Mouse (Mus musculus) E14TG2a.4 (cell line): ENCODE results near the gene Fpr3.
A peak's percentile ranks its signal among the peaks of the same experiment; 100 is the strongest.

Experiments
- H3K27me3 ChIP-seq: 2 replicates; pipeline ENCODE4 v1.6.1; 2014; ENCODE audit warnings: low read length, control low read depth; ENCODE audit not compliant: insufficient read depth
- H3K36me3 ChIP-seq: 2 replicates; pipeline ENCODE4 v1.6.1; 2014; ENCODE audit warnings: low read length, control low read depth; ENCODE audit not compliant: insufficient read depth
- H3K4me1 ChIP-seq: replicated peaks from 2 replicates; pipeline ENCODE4 v1.6.1; 2014; ENCODE audit warnings: low read depth, low read length, control low read depth
- H3K4me3 ChIP-seq: replicated peaks from 2 replicates; pipeline ENCODE4 v1.5.1; 2014; ENCODE audit warnings: mild to moderate bottlenecking, low read length
- H3K9me3 ChIP-seq: 2 replicates; pipeline ENCODE4 v1.6.1; 2014; ENCODE audit warnings: low read length, control low read depth
- CTCF ChIP-seq: conservative IDR thresholded peaks from 2 replicates; pipeline ENCODE4 v1.5.1; 2014; ENCODE audit warnings: low read length
- NANOG ChIP-seq: IDR thresholded peaks from 2 replicates; pipeline ENCODE4 v1.6.1; 2014; ENCODE audit warnings: borderline replicate concordance, low read length, mixed read lengths
- POU5F1 ChIP-seq: IDR thresholded peaks from 2 replicates; pipeline ENCODE4 v1.6.1; 2014; ENCODE audit warnings: low read length, borderline replicate concordance

Gene Fpr3

GRCm38 (mm10) chr17:17849906-17850712, 37.5 kb upstream of the Fpr3 start:
- Histone ChIP-seq H3K4me3 (peak overlapping the region; percentile 80), H3K36me3 (no peaks in the 10 kb centered on the region), H3K27me3 (peaks cover 57% of the 10 kb centered on the region), H3K4me1 (peaks cover 24% of the 10 kb centered on the region), H3K9me3 (no peaks in the 10 kb centered on the region)
- TF ChIP-seq NANOG (no peak), POU5F1 (no peak), CTCF (no peak)

- Histone ChIP-seq H3K4me3 (no peak within 1 kb of the TSS), H3K27me3 (peaks cover 34% of the 10 kb centered on the region), H3K36me3 (no peaks in the 10 kb centered on the region), H3K9me3 (no peaks in the 10 kb centered on the region), H3K4me1 (peaks cover 4% of the 10 kb centered on the region)
- TF ChIP-seq CTCF (no peak), POU5F1 (no peak), NANOG (no peak)
Observed at GRCm38 (mm10) chr17:17855064-17855838, 32.4 kb upstream of the Fpr3 start, which contains the start of gene Has1. Gene Has1, minus strand, starts transcription at chr17:17855205.

- Histone ChIP-seq H3K4me3 (no peak overlapping the region), H3K9me3 (no peaks in the 10 kb centered on the region), H3K4me1 (no peaks in the 10 kb centered on the region; the same call in 1 of the 2 replicates), H3K36me3 (no peaks in the 10 kb centered on the region), H3K27me3 (peaks cover 22% of the 10 kb centered on the region)
- no peak for TF ChIP-seq POU5F1
- no peak for TF ChIP-seq NANOG
- TF ChIP-seq CTCF: no peak
Observed at GRCm38 (mm10) chr17:17856612-17857011, 31.0 kb upstream of the Fpr3 start.

GRCm38 (mm10) chr17:17857446-17857845, 30.2 kb upstream of the Fpr3 start:
- TF ChIP-seq CTCF: no peak
- TF ChIP-seq NANOG: no peak
- no peak for TF ChIP-seq POU5F1
- no peaks in the 10 kb centered on the region for H3K36me3 ChIP-seq
- H3K27me3 ChIP-seq: peaks cover 17% of the 10 kb centered on the region
- H3K9me3 ChIP-seq: no peaks in the 10 kb centered on the region
- no peaks in the 10 kb centered on the region; the same call in 1 of the 2 replicates for H3K4me1 ChIP-seq
- H3K4me3 ChIP-seq: no peak overlapping the region

- Histone ChIP-seq H3K27me3 (peaks cover 13% of the 10 kb centered on the region), H3K36me3 (no peaks in the 10 kb centered on the region), H3K4me3 (no peak overlapping the region), H3K4me1 (no peaks in the 10 kb centered on the region; the same call in 1 of the 2 replicates), H3K9me3 (no peaks in the 10 kb centered on the region)
- TF ChIP-seq CTCF: no peak
- TF ChIP-seq NANOG: no peak
- no peak for TF ChIP-seq POU5F1
Observed at GRCm38 (mm10) chr17:17860110-17860509, 27.5 kb upstream of the Fpr3 start.

GRCm38 (mm10) chr17:17862360-17862759, 25.3 kb upstream of the Fpr3 start:
- no peaks in the 10 kb centered on the region for H3K27me3 ChIP-seq
- no peak overlapping the region for H3K4me3 ChIP-seq
- H3K36me3 ChIP-seq: no peaks in the 10 kb centered on the region
- no peak for TF ChIP-seq POU5F1
- no peak for TF ChIP-seq CTCF
- no peak for TF ChIP-seq NANOG
- H3K4me1 ChIP-seq: no peaks in the 10 kb centered on the region
- no peaks in the 10 kb centered on the region for H3K9me3 ChIP-seq

GRCm38 (mm10) chr17:17865168-17865567, 22.5 kb upstream of the Fpr3 start:
- H3K4me3 ChIP-seq: no peak overlapping the region
- TF ChIP-seq NANOG: no peak
- TF ChIP-seq POU5F1: no peak
- TF ChIP-seq CTCF: no peak
- no peaks in the 10 kb centered on the region for H3K4me1 ChIP-seq
- no peaks in the 10 kb centered on the region for H3K27me3 ChIP-seq
- H3K9me3 ChIP-seq: no peaks in the 10 kb centered on the region
- no peaks in the 10 kb centered on the region for H3K36me3 ChIP-seq

- Histone ChIP-seq H3K4me1 (no peaks in the 10 kb centered on the region), H3K36me3 (no peaks in the 10 kb centered on the region), H3K27me3 (no peaks in the 10 kb centered on the region), H3K9me3 (no peaks in the 10 kb centered on the region), H3K4me3 (no peak overlapping the region)
- TF ChIP-seq POU5F1 (no peak), CTCF (no peak), NANOG (no peak)
Observed at GRCm38 (mm10) chr17:17866801-17867469, 20.7 kb upstream of the Fpr3 start.
